Mouse (Mus musculus) cerebellum, adult 11-12 months (tissue): ENCODE measurements around the gene Klrg2.

Experiments used
- DNase-seq: peaks from one replicate; pipeline ENCODE4 v3.0.0; 2022

The Klrg2 gene

GRCm38 (mm10) chr6:38627081-38627480 lies 10.0 kb downstream of the Klrg2 start:
- DNase-seq, result no peak

DNA sequence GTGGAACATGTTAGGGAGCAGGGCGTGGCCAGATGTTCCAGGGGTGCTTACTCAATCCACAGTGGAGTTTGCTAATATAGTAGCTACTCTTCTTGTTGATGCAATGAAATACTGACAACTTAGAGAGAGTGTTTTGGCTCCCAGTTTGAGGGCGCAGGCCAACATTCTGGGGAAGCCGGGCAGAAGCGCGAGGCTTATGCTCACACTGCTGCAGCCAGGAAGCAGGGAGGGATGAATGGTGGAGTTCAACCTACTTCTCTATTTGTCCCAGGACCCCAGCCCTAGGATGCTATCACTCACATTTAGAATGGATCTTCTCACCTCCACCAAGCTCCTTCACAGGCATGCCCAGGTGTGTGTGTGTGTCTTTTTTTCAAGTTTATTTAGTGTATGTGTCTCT lies 11.0 kb downstream of the Klrg2 start:
- DNase-seq, result no peak

GRCm38 (mm10) chr6:38624439-38624838 lies 12.6 kb downstream of the Klrg2 start:
- DNase-seq, result peak; percentile 42

DNA sequence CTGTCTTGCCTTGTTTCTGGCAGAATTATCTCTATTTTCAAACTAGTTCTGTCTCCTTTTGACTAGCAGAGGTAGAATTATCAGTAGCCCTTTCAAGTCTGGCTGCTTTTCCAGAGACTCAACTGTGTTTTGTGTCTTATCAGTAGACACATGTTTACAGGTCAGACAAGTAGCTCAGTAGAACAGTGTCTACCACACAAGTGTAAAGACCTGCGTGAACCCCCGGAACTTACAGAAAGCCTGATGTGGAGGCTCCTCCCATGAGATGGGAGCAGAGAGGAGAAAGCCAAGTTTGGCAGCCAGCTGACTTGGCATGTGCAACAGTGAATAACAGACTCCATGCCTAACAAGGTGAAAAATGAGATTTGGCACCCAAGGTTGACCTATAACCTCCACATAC lies 13.6 kb downstream of the Klrg2 start:
- no peak for DNase-seq

DNA sequence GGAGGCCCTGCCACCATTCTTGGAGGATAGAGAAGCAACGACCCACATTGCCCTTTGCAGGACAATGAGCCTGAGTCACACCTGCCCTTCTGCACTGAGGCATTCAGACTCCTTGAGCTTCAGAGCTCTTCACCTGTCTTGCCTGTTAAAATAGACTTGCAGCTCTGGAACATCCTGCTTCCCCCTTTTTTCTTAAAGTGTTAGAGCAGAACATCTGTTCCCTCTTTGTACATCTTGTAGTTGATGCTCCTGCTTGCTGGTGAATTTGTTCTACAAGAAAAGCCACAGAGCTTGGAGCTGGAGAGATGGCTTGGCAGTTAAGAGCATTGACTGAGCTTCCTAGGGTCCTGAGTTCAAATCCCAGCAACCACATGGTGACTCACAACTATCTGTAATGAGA lies 14.6 kb downstream of the Klrg2 start:
- DNase-seq, result no peak

DNA sequence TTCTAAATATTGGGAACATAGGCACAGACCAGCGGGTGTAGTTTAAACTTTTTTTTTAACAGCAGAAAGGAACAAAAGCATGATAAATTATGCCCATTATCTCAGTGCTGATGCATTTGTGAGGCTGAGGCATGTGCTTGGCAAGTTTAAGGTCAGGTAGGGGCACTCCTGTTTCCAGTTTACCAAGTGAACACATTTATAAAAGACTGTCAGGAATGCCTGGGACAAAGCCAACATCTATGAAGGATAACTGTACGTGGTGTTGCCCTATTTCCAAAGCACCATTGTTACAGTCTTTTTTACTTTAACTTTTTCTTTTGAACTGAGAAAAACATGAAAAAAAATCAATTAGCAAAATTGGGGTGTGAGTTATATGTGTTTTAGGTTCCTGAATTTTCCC lies 27.1 kb downstream of the Klrg2 start:
- DNase-seq, result no peak

DNA sequence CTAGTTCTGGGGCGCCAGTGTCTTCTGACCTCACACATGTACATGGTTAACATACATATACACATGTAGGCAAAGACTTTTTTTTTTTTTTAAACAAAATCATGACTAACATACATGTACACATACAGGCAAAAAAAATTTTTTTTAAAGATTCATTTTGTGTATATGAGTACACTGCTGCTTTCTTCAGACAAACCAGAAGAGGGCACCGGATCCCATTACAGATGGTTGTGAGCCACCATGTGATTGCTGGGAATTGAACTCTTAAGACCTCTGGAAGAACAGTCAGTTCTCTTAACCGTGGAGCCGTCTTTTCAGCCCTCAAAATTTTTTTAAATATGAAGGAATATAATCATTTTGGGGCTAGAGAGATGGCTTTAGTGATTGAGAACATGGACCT lies 39.6 kb downstream of the Klrg2 start:
- no peak for DNase-seq

GRCm38 (mm10) chr6:38581711-38582110 lies 55.3 kb downstream of the Klrg2 start:
- DNase-seq, result no peak

DNA sequence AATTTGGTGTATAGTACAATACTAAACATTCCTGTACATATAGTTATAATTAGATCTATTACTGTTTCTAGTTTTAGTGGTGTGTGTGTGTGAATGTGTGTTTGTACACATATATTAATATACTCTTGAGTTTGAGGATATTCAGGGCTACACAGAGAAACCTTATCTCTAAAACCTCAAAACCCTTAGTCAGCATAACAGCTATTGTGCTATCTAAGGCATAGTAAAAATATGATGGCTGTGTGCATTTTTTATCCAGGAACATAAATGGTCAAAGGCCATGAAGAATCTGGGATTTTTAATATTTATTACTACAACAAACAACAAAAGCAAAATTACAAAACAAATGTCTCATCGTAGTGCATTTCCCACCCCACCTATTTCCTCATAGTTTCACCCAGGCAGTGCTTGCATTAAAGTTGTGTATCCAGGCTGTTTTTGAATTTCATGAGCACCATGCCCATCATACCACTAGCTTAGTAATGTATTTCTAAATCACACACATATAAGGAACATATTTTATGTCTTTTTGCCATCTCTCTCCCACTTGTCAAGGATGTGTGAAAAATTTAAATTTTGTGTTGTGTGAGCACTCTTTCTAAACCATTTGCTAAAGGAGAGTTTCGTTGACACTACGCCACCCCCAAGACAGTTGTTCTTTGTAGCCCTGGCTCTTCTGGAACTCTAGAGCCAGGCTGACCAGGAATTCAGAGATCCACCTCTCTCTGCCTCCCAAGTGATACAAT lies 56.8 kb downstream of the Klrg2 start:
- DNase-seq, result no peak

DNA sequence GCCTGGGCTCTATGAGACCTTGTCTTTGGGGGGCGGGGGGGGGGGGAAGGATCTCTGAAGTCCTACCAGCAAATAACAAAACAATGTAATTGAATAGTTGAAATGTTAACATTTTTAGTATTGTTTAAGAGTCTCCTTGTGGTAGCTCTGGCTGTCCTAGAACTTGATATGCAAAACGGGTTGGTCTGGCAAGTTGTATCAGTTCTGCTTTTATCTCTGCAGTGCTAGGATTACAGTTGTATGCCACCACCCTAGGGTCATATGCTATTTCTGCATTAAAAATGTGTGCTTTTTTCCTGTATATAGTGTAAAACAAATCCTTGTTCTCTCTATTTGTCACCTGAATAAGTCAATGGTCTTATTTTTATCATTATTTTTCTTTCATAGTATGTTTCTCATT lies 60.9 kb downstream of the Klrg2 start:
- no peak for DNase-seq
